Mouse (Mus musculus) midbrain, embryonic 11.5 days (tissue): ENCODE measurements at regions not wholly inside any gene's neighbourhood (a gene's known extent, or its start where the extent isn't known, plus 50 kb on each side); places are given as distances from the start of the nearest gene placed in this dataset.

Experiments
- ATAC-seq: fragments of 200-750 bp; cut with Nextera tagmentation; 2 replicates; pipeline ENCODE4 v1.8.0; 2017; ENCODE audit warnings: moderate TSS enrichment, moderate library complexity; ENCODE audit not compliant: low FRiP score
- DNase-seq: peaks from one replicate; pipeline ENCODE4 v3.0.0; 2015; ENCODE audit warnings: low spot score; ENCODE audit errors: missing footprints
- H3K27ac ChIP-seq: fragments of 300-500 bp; sonication (generic); 2 replicates; pipeline ENCODE4 v1.5.1; 2014; ENCODE audit warnings: low read depth, low read length
- H3K27me3 ChIP-seq: fragments of 300-500 bp; sonication (generic); 2 replicates; pipeline ENCODE4 v1.6.1; 2014; ENCODE audit warnings: mild to moderate bottlenecking, low read length, moderate library complexity, mixed read lengths; ENCODE audit not compliant: control insufficient read depth, insufficient read depth
- H3K36me3 ChIP-seq: fragments of 300-500 bp; sonication (generic); 2 replicates; pipeline ENCODE4 v1.6.1; 2014; ENCODE audit warnings: mild to moderate bottlenecking, low read length, moderate library complexity, mixed read lengths; ENCODE audit not compliant: control insufficient read depth, insufficient read depth
- H3K4me1 ChIP-seq: fragments of 300-500 bp; sonication (generic); 2 replicates; pipeline ENCODE4 v1.6.1; 2014; ENCODE audit warnings: low read length; ENCODE audit not compliant: control insufficient read depth, insufficient read depth
- H3K4me2 ChIP-seq: fragments of 300-500 bp; sonication (generic); 2 replicates; pipeline ENCODE4 v1.6.1; 2014; ENCODE audit warnings: mild to moderate bottlenecking, moderate library complexity
- H3K4me3 ChIP-seq: fragments of 300-500 bp; sonication (generic); 2 replicates; pipeline ENCODE4 v1.5.1; 2014; ENCODE audit warnings: low read depth, low read length
- H3K9ac ChIP-seq: fragments of 300-500 bp; sonication (generic); 2 replicates; pipeline ENCODE4 v1.6.1; 2014; ENCODE audit warnings: low read length
- H3K9me3 ChIP-seq: fragments of 300-500 bp; sonication (generic); 2 replicates; pipeline ENCODE4 v1.6.1; 2016; ENCODE audit warnings: low read length; ENCODE audit not compliant: control insufficient read depth
- WGBS: fragments of 180-500 bp; shearing (Covaris S2); extraction: QIAGEN DNeasy Blood & Tissue Kit; methylation state at CpG from one replicate; pipeline ENCODE4 v1.1.7; 2014; 5-methylcytosine and 5-hydroxymethylcytosine counted together

DNA sequence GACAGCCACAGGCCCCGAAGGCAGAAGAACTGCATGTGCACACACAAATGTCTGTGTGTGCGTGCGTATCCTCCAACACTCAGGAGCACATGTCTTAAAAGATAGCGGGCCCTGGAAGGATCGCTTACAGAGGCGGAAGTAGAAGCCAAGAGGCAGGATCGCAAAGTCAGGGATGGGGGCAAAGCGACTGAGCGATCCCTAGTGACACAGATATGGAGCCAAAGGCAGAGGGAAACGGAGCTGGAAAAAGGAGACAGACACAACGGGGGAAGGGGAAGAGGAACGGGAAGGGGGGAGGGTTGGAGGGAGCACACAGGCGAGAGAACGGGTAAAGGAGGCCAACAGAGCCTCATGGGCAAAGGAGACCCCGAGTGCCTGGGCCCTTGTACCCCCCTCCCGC, 129.8 kb upstream of the Lhx5 start:
- H3K9ac ChIP-seq, result peak overlapping the region; percentile 60
- peaks cover 21% of the 10 kb centered on the region for H3K4me1 ChIP-seq
- peak overlapping the region; percentile 46 for H3K4me2 ChIP-seq
- H3K27ac ChIP-seq, result no peak overlapping the region
- DNase-seq (peak; percentile 92), ATAC-seq (peak; percentile 2; the same call in 1 of the 2 replicates)
- H3K9me3 ChIP-seq, result no peaks in the 10 kb centered on the region
- peak overlapping the region; percentile 22; the same call in 1 of the 2 replicates for H3K4me3 ChIP-seq
- WGBS, result 3% methylated on average over 14 of the region's 16 CpGs
- no peaks in the 10 kb centered on the region for H3K36me3 ChIP-seq
- peaks cover 88% of the 10 kb centered on the region for H3K27me3 ChIP-seq

- Histone ChIP-seq H3K27me3 (peaks cover 84% of the 10 kb centered on the region), H3K9me3 (no peaks in the 10 kb centered on the region), H3K4me2 (peak overlapping the region; percentile 46), H3K4me3 (peak overlapping the region; percentile 22), H3K36me3 (no peaks in the 10 kb centered on the region), H3K9ac (peak overlapping the region; percentile 60), H3K4me1 (peaks cover 21% of the 10 kb centered on the region), H3K27ac (no peak overlapping the region; the same call in 1 of the 2 replicates)
- peak; percentile 94 for DNase-seq
- peak; percentile 54; the same call in 1 of the 2 replicates for ATAC-seq
- WGBS, result 1% methylated on average over 47 of the region's 47 CpGs
These were observed 129.2 kb upstream of the Lhx5 start for GRCm38 (mm10) chr5:120302307-120302706.

DNA sequence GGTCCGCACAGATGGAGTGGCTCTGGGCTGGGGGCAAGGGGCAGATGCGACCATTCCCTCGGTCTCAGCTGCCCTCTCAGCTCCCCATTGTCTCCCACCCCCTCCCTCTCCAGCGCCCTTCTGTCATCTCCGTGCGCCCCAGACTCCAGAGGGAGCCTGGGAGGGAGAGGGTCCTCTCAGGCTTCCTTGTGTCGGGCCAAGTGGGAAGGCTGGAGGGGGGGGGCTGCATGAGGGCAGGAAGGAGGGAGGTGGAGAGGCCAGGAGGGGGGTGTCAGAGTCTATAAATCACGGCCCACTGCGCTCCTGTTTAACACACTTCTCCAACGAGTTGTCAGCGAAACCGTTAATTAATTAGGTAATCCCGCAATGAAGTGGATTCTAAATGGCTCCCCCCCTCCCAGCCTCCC, 127.2 kb upstream of the Lhx5 start:
- WGBS, result 29% methylated on average over 13 of the region's 13 CpGs
- Histone ChIP-seq H3K9me3 (no peaks in the 10 kb centered on the region), H3K36me3 (no peaks in the 10 kb centered on the region), H3K9ac (0 out of 2 replicates have a peak overlapping the region, but pooled peaks have one; percentile 10), H3K27ac (no peak overlapping the region), H3K4me2 (peak overlapping the region; percentile 23), H3K27me3 (peaks cover 72% of the 10 kb centered on the region), H3K4me1 (peaks cover 21% of the 10 kb centered on the region), H3K4me3 (no peak overlapping the region)
- no peak for DNase-seq
- peak; percentile 39; the same call in 1 of the 2 replicates for ATAC-seq

GRCm38 (mm10) chr5:120312299-120312698, 119.2 kb upstream of the Lhx5 start:
- 85% methylated on average over 6 of the region's 6 CpGs for WGBS

DNA sequence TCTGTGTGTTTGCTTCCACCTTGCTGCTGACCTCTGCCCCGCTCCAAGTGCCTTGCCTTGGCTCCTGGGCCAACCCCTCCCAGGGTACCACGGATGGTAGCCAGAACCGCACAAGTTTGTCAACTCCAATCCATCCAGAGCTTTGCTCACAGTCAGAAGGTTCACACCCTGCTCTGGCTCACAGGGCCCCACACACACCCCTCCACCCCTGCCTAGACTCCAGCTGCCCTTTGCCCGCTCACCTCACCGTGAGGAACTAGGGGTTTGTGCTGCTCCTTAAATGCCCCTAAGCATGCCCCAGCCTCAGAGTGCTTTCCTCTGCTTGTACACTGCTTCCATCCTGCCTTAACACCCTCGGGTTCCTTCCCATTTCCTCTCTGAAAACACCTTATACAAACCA, 117.5 kb upstream of the Lhx5 start:
- H3K4me3 ChIP-seq, result no peak overlapping the region
- H3K9ac ChIP-seq, result no peak overlapping the region
- ATAC-seq (no peak), DNase-seq (no peak)
- no peak overlapping the region for H3K4me2 ChIP-seq
- no peaks in the 10 kb centered on the region for H3K4me1 ChIP-seq
- peaks cover 49% of the 10 kb centered on the region for H3K27me3 ChIP-seq
- H3K36me3 ChIP-seq, result no peaks in the 10 kb centered on the region
- H3K9me3 ChIP-seq, result peaks cover 6% of the 10 kb centered on the region; the same call in 1 of the 2 replicates
- no peak overlapping the region for H3K27ac ChIP-seq
- WGBS, result 89% methylated on average over 6 of the region's 6 CpGs

More at GRCm38 (mm10) chr5:120312299-120312698, 119.2 kb upstream of the Lhx5 start:
- H3K27me3 ChIP-seq, result peaks cover 34% of the 10 kb centered on the region
- no peaks in the 10 kb centered on the region for H3K4me1 ChIP-seq
- no peak overlapping the region for H3K4me2 ChIP-seq
- no peak overlapping the region for H3K4me3 ChIP-seq
- H3K27ac ChIP-seq, result no peak overlapping the region
- peaks cover 6% of the 10 kb centered on the region; the same call in 1 of the 2 replicates for H3K9me3 ChIP-seq
- no peaks in the 10 kb centered on the region for H3K36me3 ChIP-seq
- no peak overlapping the region for H3K9ac ChIP-seq
- ATAC-seq (no peak), DNase-seq (no peak)

DNA sequence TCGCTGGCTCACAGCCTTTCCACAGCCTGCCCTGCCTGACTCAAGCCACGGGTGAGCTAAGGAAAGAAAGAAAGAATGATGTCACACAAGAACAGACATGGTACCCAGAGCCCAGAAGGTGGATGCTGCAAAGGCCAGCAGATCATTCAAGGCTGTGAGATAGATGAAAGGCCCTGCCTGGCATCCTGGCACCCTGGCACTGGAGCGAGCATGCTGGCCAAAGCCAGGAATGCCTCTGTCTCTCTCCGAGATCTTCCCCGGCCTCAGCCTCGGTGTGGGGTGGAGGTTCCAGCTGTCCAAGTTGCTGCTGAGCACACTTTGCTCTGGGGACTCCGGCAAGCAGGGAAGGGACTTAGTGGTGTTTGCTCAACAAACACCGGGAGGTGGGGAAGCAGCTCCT, 116.4 kb upstream of the Lhx5 start:
- WGBS, result 50% methylated on average over 8 of the region's 8 CpGs
- peaks cover 59% of the 10 kb centered on the region for H3K27me3 ChIP-seq

GRCm38 (mm10) chr5:120318951-120319350, 112.5 kb upstream of the Lhx5 start:
- peaks cover 20% of the 10 kb centered on the region for H3K4me1 ChIP-seq
- no peak overlapping the region for H3K9ac ChIP-seq
- WGBS, result 65% methylated on average over 1 of the region's 1 CpGs
- H3K4me3 ChIP-seq, result no peak overlapping the region
- no peak overlapping the region for H3K4me2 ChIP-seq
- H3K27ac ChIP-seq, result no peak overlapping the region
- ATAC-seq, result no peak
- no peak for DNase-seq
- H3K9me3 ChIP-seq, result no peaks in the 10 kb centered on the region
- H3K27me3 ChIP-seq, result peaks cover 78% of the 10 kb centered on the region
- H3K36me3 ChIP-seq, result no peaks in the 10 kb centered on the region

More for the DNA sequence above, 116.4 kb upstream of the Lhx5 start:
- no peaks in the 10 kb centered on the region for H3K36me3 ChIP-seq
- H3K4me1 ChIP-seq, result no peaks in the 10 kb centered on the region
- H3K4me3 ChIP-seq, result no peak overlapping the region
- ATAC-seq, result no peak
- H3K9ac ChIP-seq, result no peak overlapping the region
- DNase-seq, result no peak
- H3K27ac ChIP-seq, result no peak overlapping the region
- peaks cover 6% of the 10 kb centered on the region; the same call in 1 of the 2 replicates for H3K9me3 ChIP-seq
- H3K4me2 ChIP-seq, result no peak overlapping the region

DNA sequence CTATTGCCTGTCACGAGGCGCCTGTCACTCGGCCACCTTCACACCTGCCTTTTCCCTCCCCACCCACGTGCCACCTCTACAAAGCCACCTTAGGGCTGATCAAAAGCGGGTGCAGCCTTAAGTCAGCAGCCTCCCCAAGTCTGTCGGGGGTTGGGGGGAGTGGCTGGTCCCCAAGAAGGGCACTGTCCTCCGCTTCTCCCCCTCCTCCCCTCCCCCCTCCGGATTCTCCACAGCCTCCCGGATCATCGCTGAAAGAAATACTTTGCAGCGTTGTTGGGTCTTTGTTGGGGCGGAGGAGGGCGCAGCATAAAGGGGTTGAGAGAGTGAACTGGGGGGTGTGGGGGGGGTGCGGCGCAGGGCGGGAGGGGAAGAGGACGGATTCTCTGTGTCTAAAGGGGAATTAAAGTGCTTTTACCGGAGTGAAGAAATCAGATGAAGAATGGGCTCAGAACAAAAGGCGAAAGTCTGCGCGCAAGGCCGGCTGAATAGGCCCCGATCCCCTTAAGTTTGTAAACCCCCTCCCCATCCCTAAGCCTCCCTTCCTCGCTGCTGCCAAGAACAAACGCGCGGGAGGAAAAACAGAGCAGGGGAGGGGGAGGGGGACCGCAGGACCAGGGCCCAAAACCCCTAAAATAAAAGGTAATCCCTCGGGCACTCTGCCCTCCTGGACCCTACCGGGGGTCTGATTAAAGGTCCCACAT, 109.3 kb upstream of the Lhx5 start:
- peak; percentile 97 for DNase-seq
- peak overlapping the region; percentile 17 for H3K4me3 ChIP-seq
- H3K27ac ChIP-seq, result peak overlapping the region; percentile 57; the same call in 1 of the 2 replicates
- H3K36me3 ChIP-seq, result no peaks in the 10 kb centered on the region
- peak overlapping the region; percentile 44 for H3K4me2 ChIP-seq
- peak; percentile 89 for ATAC-seq
- WGBS, result under 1% methylated on average over 25 of the region's 30 CpGs
- H3K9ac ChIP-seq, result peak overlapping the region; percentile 48
- peaks cover 20% of the 10 kb centered on the region for H3K4me1 ChIP-seq
- H3K27me3 ChIP-seq, result peaks cover 86% of the 10 kb centered on the region
- H3K9me3 ChIP-seq, result no peaks in the 10 kb centered on the region

DNA sequence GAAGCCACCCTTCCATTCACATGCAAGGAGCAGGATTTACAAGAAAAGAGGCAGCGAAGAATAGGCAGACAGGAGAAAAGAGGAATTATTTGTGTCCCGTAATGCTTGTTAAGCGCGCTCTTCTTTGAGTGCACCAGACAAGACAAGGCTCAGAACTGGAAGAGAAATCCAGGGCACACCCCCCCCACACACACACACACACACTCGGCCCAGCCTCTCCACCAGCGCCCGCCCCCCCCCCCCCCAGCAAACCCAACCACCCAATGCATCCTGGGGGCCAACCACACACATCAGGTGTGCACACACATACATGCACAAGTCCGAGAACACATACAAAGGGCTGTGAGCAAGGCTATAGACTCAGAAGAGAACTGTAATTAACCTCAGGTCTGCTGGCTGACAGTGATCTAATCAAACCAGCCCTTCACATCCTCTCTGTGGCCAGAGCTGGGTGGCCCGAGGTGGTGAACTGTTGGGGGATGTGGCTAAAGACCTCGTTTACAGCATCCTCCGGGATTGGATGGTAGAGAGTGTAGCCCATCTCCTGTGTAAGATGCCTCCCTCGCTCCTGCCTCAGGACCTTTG, 108.7 kb upstream of the Lhx5 start:
- ATAC-seq (peak; percentile 66), DNase-seq (no peak)
- Histone ChIP-seq H3K4me1 (peaks cover 20% of the 10 kb centered on the region), H3K9ac (peak overlapping the region; percentile 48), H3K27me3 (peaks cover 86% of the 10 kb centered on the region), H3K36me3 (no peaks in the 10 kb centered on the region), H3K27ac (peak overlapping the region; percentile 57), H3K4me2 (peak overlapping the region; percentile 44), H3K9me3 (no peaks in the 10 kb centered on the region), H3K4me3 (no peak overlapping the region)
- WGBS, result 7% methylated on average over 12 of the region's 12 CpGs
